Mouse (Mus musculus): ENCODE data around the gene Tnfrsf1a.

Gene Tnfrsf1a

DNA sequence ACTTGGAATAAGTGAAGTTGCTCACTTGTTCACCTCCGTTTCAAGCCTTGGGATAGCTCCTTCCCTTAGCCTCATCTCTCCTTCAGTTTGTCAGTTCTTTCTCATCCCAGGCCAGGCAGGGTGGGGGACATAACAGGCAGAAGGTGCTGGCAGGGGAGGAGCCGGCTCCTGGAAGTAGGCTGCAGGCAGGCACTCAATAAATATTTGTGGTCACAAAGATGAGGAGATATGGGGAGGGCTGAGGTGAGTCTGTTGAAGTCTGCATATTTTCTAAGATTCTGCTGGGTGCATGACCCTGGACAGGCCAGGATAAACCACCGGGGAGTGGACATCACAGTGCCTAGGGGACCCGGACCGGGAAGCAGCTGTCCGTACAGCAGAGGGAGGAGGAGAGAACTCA lies 25.6 kb upstream of the Tnfrsf1a start:
- no peak for DNase-seq (ENCODE audit: low spot score)

DNA sequence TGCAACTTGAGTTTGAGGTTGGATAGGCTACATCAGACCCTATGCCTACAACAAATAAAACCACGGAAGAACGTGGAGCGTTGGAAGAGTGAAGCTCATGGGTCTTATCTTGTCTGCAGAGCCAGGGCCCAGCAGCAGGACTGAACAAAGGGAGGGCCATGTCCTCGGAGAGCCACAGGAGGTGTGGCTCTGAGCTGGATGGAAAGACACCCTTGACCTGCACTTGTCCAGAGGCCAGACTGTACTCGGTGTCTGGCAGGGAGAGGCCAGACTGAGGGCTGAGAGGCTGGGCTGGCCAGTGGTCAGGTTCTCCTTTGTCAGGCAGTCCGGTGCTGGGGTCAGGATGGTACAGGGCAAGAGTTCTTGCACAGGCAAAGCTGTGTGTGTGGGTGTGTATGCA lies 23.8 kb upstream of the Tnfrsf1a start:
- no peak for DNase-seq (ENCODE audit: low spot score)

DNA sequence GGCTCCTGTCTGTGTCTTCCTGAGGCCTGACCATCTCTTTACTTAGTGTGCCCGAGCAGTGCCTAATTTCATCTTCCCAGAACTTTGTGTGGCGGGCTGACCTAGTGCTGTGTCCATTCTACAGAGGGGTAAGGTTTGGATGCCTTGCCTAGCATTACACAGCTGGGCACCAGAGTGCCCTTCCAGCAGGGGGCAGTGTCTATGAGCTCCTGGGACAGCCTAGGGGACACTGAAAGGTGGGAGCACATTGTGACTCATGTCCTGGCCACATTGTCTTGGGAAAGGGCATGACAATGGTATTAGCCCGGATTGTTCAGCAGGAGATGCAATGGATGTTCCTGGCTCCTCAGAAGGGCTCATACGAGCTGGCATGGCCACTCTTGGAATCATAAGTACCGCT lies 20.9 kb upstream of the Tnfrsf1a start:
- no peak for DNase-seq (ENCODE audit: low spot score)

- DNase-seq (ENCODE audit: low spot score): peak; percentile 85
Measured at GRCm38 (mm10) chr6:125330626-125331326, 18.4 kb upstream of the Tnfrsf1a start.

DNA sequence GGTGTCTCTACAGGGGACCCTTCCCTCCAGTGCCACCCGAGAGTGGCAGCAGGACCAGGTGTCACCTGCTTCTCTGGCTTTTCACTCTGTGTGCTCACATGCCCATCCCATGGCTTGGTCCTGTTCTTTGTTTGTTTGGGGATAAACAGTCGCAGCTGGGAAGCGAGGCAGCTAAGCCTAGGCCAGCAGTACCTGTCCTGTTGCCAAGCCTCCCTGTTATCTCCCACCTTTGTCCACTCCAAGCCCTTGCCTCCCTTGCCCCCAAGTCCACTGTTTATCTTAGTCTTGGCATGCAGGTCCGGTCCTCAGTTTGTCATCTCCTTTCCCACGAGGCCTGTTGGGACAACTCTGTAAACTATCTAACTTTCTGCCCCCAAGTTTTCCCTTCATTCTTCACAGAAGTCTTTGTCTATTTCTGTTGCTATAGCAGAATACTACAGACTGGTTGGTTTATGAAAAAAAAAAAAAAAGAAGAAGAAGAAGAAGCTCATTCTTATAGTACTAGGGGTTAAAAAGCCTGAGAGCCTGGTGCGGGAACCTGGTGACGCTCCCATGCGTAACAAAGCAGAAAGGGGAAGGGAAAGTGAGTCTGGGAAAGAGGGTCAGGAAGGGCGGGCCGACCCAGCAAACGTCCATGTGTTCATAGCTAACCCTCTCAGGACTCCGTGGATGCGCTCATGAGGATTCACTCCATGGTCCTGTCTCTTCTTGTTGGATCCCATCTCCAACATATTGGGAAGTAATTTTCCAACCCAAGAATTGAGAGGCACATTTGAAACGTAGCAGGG lies 15.9 kb upstream of the Tnfrsf1a start:
- DNase-seq (ENCODE audit: low spot score): no peak

DNA sequence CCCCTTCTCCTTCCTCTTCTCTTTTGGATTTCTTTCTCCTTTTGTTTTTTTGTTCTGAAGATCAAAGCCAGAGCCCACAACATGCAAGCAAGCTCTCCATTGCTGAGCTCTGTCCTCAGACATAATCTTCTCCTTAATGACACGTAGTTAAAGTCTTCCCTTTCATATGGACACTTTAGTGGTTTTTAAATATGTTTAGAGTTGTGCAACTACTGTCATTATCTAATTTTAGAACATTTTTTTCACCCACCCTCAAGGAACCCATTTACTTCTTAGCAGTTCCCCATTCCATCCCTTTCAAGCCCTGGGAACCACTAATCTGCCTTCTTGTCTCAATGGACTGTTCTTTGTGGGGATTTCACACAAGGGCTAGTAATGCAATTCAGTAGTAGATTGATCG lies 14.8 kb upstream of the Tnfrsf1a start:
- DNase-seq (ENCODE audit: low spot score): no peak

GRCm38 (mm10) chr6:125338791-125339660 lies 10.1 kb upstream of the Tnfrsf1a start:
- no peak for DNase-seq (ENCODE audit: low spot score)

DNA sequence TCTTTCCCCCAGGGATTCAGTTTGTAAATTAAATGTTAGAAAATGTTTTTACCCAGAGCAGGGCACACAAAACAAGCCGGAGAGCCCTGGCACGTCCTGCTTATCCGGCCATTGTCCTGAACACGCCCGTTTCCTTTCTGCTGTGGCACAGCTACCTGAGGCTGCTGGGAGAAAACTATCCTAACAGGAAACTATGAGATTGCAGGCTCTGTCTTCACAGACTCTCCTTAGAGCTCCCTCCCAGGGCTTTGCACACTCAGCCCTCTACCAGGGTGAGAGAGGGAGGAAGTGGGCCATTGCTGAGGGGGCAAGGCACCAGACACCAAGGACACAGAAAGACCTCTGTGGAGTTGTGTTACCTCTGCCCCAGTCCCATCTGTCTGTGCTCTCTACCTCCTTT lies 8.9 kb upstream of the Tnfrsf1a start:
- no peak for DNase-seq (ENCODE audit: low spot score)

DNA sequence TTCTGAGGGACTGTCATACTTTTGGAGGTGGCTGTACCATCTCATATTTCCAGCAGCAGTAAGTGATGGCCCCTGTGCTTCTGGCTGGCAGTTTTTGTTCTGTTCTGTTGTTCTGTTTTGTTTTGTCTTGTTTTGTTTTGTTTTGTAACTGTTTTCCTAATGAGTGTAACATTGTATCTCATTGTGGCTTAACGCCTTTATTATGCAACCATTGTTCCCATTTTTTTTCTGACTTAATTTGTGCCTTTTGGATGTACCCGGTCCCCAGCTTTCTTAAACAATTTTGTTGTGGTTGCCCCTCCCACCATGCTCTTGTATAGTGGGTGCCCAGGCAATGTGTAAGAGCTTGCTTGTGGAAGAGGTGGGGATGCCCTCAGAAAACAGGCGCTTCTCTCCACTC lies 7.0 kb upstream of the Tnfrsf1a start:
- no peak for DNase-seq (ENCODE audit: low spot score)

- DNase-seq (ENCODE audit: low spot score): no peak
Measured at GRCm38 (mm10) chr6:125344084-125344483, 5.1 kb upstream of the Tnfrsf1a start.

- DNase-seq (ENCODE audit: low spot score): no peak
Measured at GRCm38 (mm10) chr6:125344866-125345265, 4.3 kb upstream of the Tnfrsf1a start.

- no peak for DNase-seq (ENCODE audit: low spot score)
Measured at GRCm38 (mm10) chr6:125345625-125346024, 3.5 kb upstream of the Tnfrsf1a start.

- no peak for DNase-seq (ENCODE audit: low spot score)
Measured at GRCm38 (mm10) chr6:125346029-125346428, 3.1 kb upstream of the Tnfrsf1a start.

GRCm38 (mm10) chr6:125349575-125350230 lies 541 bp downstream of the Tnfrsf1a start:
- peak; percentile 71 for DNase-seq (ENCODE audit: low spot score)

DNA sequence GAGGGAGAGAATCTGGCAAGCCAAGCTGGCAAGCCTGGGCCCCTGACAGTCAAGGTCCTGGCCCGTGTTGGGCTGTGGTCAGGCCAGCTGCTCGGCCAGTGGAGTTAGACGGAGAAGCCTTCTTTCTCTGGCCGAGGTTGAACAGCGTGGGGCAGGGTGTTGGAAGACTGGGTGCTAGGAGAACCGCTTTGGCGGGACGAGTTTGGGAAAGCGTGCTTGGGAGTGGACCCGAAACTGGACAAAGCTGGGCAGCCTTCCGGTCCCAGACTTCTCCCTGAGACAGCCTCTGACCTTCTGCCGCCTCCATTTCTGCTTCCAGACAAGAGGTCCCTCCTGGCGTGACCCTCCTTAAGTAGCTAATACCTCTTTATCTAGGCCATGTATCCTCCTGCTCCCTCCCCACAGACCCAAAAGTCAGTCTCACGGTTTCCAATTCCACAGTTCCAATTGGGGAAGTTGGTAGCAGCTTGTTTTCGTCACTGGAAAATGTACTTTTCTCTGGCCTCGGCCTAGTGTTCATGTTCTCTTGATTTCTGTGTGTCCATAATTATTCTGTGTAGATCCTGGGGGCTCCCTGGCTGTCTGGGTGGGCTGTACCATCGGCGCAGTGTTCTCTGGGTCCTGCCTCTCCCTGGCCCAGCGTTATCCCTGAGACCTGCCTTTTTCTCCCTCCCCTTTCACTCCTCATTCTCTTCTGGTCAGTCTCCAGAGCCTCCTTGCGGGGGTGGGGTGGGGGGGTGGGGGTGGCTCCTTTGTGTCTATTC lies 1.3 kb downstream of the Tnfrsf1a start:
- DNase-seq (ENCODE audit: low spot score): peak; percentile 27

DNA sequence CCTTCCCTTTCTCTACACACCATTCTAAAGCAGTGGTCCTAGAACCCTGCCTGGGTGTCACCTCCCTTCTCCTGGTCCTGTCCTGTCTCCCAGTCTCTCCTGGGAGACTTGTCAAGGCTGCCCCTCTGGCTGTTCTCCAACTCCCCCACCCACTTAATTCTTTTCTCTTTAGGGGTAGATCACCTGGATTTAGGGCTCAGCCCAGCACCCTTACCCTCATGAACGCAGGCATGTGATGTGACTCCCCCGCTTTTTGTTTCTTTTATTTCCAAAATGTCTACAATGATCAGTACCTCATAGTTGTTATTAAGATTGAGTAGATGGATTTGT lies 1.8 kb downstream of the Tnfrsf1a start:
- no peak for DNase-seq (ENCODE audit: low spot score)

- no peak for DNase-seq (ENCODE audit: low spot score)
Measured at GRCm38 (mm10) chr6:125351368-125352045, 2.3 kb downstream of the Tnfrsf1a start.

GRCm38 (mm10) chr6:125352046-125352384 lies 2.9 kb downstream of the Tnfrsf1a start:
- DNase-seq (ENCODE audit: low spot score): no peak

- DNase-seq (ENCODE audit: low spot score): no peak
Measured at GRCm38 (mm10) chr6:125352811-125353210, 3.6 kb downstream of the Tnfrsf1a start.

DNA sequence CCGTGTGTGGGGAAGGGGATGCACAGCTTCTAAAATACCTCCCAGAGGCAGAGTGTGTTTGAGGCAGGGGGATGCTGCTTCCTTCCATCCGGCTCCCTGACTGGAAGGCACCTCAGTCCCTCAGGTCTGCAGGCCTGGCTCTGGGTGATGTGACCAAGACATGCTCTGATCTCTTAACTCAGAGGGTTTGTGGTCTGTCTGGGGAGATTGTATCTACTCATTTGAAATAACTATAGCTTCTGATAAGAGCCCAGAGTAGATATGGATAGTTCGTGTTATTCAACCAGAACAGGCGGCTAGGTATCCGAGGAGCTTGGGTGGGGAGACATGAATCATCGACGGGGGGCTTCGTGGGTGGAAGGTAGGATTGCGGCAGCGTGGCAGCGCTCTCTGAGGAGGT lies 4.1 kb downstream of the Tnfrsf1a start:
- no peak for DNase-seq (ENCODE audit: low spot score)

DNA sequence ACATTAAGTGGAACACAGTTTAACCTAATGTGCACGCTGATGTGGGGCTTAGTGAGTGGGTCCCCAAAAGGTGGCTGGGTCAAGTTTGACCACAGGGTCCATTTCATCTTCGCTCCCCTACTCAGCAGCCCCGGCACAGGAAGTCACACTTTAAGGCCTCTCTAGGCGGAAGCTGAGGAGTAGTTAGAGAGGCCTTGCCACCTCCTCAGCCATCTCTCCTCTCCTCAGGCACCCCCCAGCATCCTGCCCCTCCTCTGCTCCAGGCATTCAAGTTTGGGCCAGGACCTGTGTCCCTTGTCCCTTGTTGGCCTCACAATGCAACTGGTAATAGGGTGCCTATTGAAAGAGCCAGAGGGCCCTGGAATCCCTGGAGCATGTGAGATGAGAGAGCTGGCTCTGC lies 4.5 kb downstream of the Tnfrsf1a start:
- no peak for DNase-seq (ENCODE audit: low spot score)

Data from retina, embryonic 14.5 days (tissue).